Mouse (Mus musculus): ENCODE data around the gene Tprg.

Gene Tprg

GRCm38 (mm10) chr16:25385498-25386192, 99.0 kb downstream of the Tprg start:
- no peak for TF ChIP-seq GATA4 (IDR thresholded peaks at IDR 0.05; ENCODE audit: insufficient replicate concordance, low read length)

GRCm38 (mm10) chr16:25394676-25395075, 108.1 kb downstream of the Tprg start:
- TF ChIP-seq GATA4 (IDR thresholded peaks at IDR 0.05; ENCODE audit: insufficient replicate concordance, low read length): no peak

GRCm38 (mm10) chr16:25404156-25404555, 117.5 kb downstream of the Tprg start:
- TF ChIP-seq GATA4 (IDR thresholded peaks at IDR 0.05; ENCODE audit: insufficient replicate concordance, low read length): no peak

- no peak for TF ChIP-seq GATA4 (IDR thresholded peaks at IDR 0.05; ENCODE audit: insufficient replicate concordance, low read length)
Measured at GRCm38 (mm10) chr16:25407204-25407886, 120.7 kb downstream of the Tprg start.

- TF ChIP-seq GATA4 (IDR thresholded peaks at IDR 0.05; ENCODE audit: insufficient replicate concordance, low read length): no peak
Measured at GRCm38 (mm10) chr16:25408032-25408431, 121.4 kb downstream of the Tprg start.

- TF ChIP-seq GATA4 (IDR thresholded peaks at IDR 0.05; ENCODE audit: insufficient replicate concordance, low read length): no peak
Measured at GRCm38 (mm10) chr16:25411307-25411706, 124.7 kb downstream of the Tprg start.

GRCm38 (mm10) chr16:25413885-25414284, 127.3 kb downstream of the Tprg start:
- TF ChIP-seq GATA4 (IDR thresholded peaks at IDR 0.05; ENCODE audit: insufficient replicate concordance, low read length): no peak

- no peak for TF ChIP-seq GATA4 (IDR thresholded peaks at IDR 0.05; ENCODE audit: insufficient replicate concordance, low read length)
Measured at GRCm38 (mm10) chr16:25415186-25415585, 128.6 kb downstream of the Tprg start.

GRCm38 (mm10) chr16:25417875-25418630, 131.4 kb downstream of the Tprg start:
- TF ChIP-seq GATA4 (IDR thresholded peaks at IDR 0.05; ENCODE audit: insufficient replicate concordance, low read length): no peak

- TF ChIP-seq GATA4 (IDR thresholded peaks at IDR 0.05; ENCODE audit: insufficient replicate concordance, low read length): no peak
Measured at GRCm38 (mm10) chr16:25422997-25423396, 136.4 kb downstream of the Tprg start.

GRCm38 (mm10) chr16:25424001-25424400, 137.4 kb downstream of the Tprg start:
- no peak for TF ChIP-seq GATA4 (IDR thresholded peaks at IDR 0.05; ENCODE audit: insufficient replicate concordance, low read length)

GRCm38 (mm10) chr16:25424915-25425314, 138.3 kb downstream of the Tprg start:
- TF ChIP-seq GATA4 (IDR thresholded peaks at IDR 0.05; ENCODE audit: insufficient replicate concordance, low read length): no peak

GRCm38 (mm10) chr16:25425376-25425775, 138.8 kb downstream of the Tprg start:
- no peak for TF ChIP-seq GATA4 (IDR thresholded peaks at IDR 0.05; ENCODE audit: insufficient replicate concordance, low read length)

GRCm38 (mm10) chr16:25426261-25426660, 139.6 kb downstream of the Tprg start:
- TF ChIP-seq GATA4 (IDR thresholded peaks at IDR 0.05; ENCODE audit: insufficient replicate concordance, low read length): no peak

- no peak for TF ChIP-seq GATA4 (IDR thresholded peaks at IDR 0.05; ENCODE audit: insufficient replicate concordance, low read length)
Measured at GRCm38 (mm10) chr16:25440039-25440438, 153.4 kb downstream of the Tprg start.

GRCm38 (mm10) chr16:25445580-25445979, 159.0 kb downstream of the Tprg start:
- TF ChIP-seq GATA4 (IDR thresholded peaks at IDR 0.05; ENCODE audit: insufficient replicate concordance, low read length): no peak

All from liver, adult (tissue).